7 mouse cellular contexts compared by ENCODE assay signal in genomic region chr19:4148491-4148806, GRCm38 (mm10). TPM values are rescaled to one million over a fixed set of nuclear protein-coding genes. Genes with fewer than 3 reads are reported as not detected.
DNase-seq lines count a peak whose midpoint lies in the region; ATAC-seq and TF ChIP-seq lines count a peak whose summit lies in the region.

Coro1b (plus strand) TSS chr19:4148619.

- H3K4me3 ChIP-seq in intestine, postnatal 0 days (ENCODE audit: low read depth, low read length) = peak within 1 kb of the TSS; percentile 84
- peak within 1 kb of the TSS; percentile 85 for H3K4me3 ChIP-seq in midbrain, embryonic 12.5 days
- peak within 1 kb of the TSS; percentile 94 for H3K4me3 ChIP-seq in small intestine, adult 2 months (ENCODE audit: low read depth, low read length)

- intact Hi-C loops in left cerebral cortex, postnatal 4 days (cut with DNase I) = no loop called here

- TF ChIP-seq CTCF in intestine, postnatal 0 days (IDR thresholded peaks at IDR 0.05; ENCODE audit: low read depth) = no peak
- TF ChIP-seq CTCF in small intestine, adult 2 months (IDR thresholded peaks at IDR 0.05; ENCODE audit: extremely low read depth, insufficient read length, insufficient replicate concordance, low read depth, low read length) = no peak

- peak; percentile 98 for TF ChIP-seq POLR2A in small intestine, adult 2 months (IDR thresholded peaks at IDR 0.05; ENCODE audit: low read depth, low read length)

- H3K9ac ChIP-seq in intestine, postnatal 0 days (ENCODE audit: low read depth, low read length) = peak within 1 kb of the TSS; percentile 95
- H3K9ac ChIP-seq in midbrain, embryonic 12.5 days (replicated peaks) = peak within 1 kb of the TSS; percentile 86

- ATAC-seq in intestine, postnatal 0 days = peak; percentile 85
- peak; percentile 96 for ATAC-seq in midbrain, embryonic 12.5 days (ENCODE audit: low FRiP score, low read depth)

- peaks cover 35% of the 10 kb centered on the region for H3K36me3 ChIP-seq in intestine, postnatal 0 days (ENCODE audit: control insufficient read depth, insufficient read depth)
- peaks cover 22% of the 10 kb centered on the region for H3K36me3 ChIP-seq in midbrain, embryonic 12.5 days
- peaks cover 36% of the 10 kb centered on the region for H3K36me3 ChIP-seq in small intestine, adult 2 months (ENCODE audit: control insufficient read depth, insufficient read depth, low read length)

- under 1% methylated on average over 33 of the region's 33 CpGs for WGBS in intestine, postnatal 0 days
- under 1% methylated on average over 33 of the region's 33 CpGs for WGBS in midbrain, embryonic 12.5 days
- under 1% methylated on average over 33 of the region's 33 CpGs for WGBS in small intestine, adult 2 months

- peak within 1 kb of the TSS; percentile 95 for H3K27ac ChIP-seq in intestine, postnatal 0 days (ENCODE audit: low read depth, low read length)
- H3K27ac ChIP-seq in midbrain, embryonic 12.5 days (replicated peaks) = peak within 1 kb of the TSS; percentile 47
- H3K27ac ChIP-seq in small intestine, adult 2 months (ENCODE audit: insufficient read depth, low read depth, low read length) = peak within 1 kb of the TSS; percentile 86

- H3K9me3 ChIP-seq in intestine, postnatal 0 days (ENCODE audit: control insufficient read depth) = no peaks in the 10 kb centered on the region
- H3K9me3 ChIP-seq in midbrain, embryonic 12.5 days = no peaks in the 10 kb centered on the region

- H3K4me2 ChIP-seq in intestine, postnatal 0 days (replicated peaks; ENCODE audit: low read depth) = peak within 1 kb of the TSS; percentile 80
- H3K4me2 ChIP-seq in midbrain, embryonic 12.5 days (replicated peaks) = peak within 1 kb of the TSS; percentile 86

- no peaks in the 10 kb centered on the region for H3K27me3 ChIP-seq in intestine, postnatal 0 days (replicated peaks; ENCODE audit: control insufficient read depth, insufficient read depth, low read length)
- no peaks in the 10 kb centered on the region for H3K27me3 ChIP-seq in midbrain, embryonic 12.5 days
- H3K27me3 ChIP-seq in small intestine, adult 2 months (ENCODE audit: control insufficient read depth, insufficient read depth, low read length) = no peaks in the 10 kb centered on the region

- DNase-seq in adrenal gland, adult 8-10 months = peak; percentile 96
- DNase-seq in embryo, embryonic 9.5 days (ENCODE audit: extremely low spot score) = peak; percentile 98
- no peak for DNase-seq in gonadal fat pad, adult 2 months (ENCODE audit: low read depth)
- DNase-seq in left cerebral cortex, postnatal 4 days = peak; percentile 96

- peaks cover 9% of the 10 kb centered on the region; the same call in 1 of the 2 replicates for H3K4me1 ChIP-seq in intestine, postnatal 0 days (replicated peaks; ENCODE audit: control insufficient read depth, insufficient read depth, low read length)
- H3K4me1 ChIP-seq in midbrain, embryonic 12.5 days = peaks cover 22% of the 10 kb centered on the region
- H3K4me1 ChIP-seq in small intestine, adult 2 months (ENCODE audit: control insufficient read depth, insufficient read depth, insufficient read length, low read length) = peaks cover 12% of the 10 kb centered on the region

RNA-seq across cellular contexts. Expression of gene Coro1b, which starts in this region (rescaled TPM):
- total RNA-seq in adrenal gland, adult 8-10 months (2022) = 100 to 1,000 TPM; 174 to 210 (median 184) TPM
- 251 and 287 TPM in 2 replicates for polyA plus RNA-seq in gonadal fat pad, adult 2 months (2012; rRNA removed)
- 237 and 239 TPM in 2 replicates for polyA plus RNA-seq in intestine, postnatal 0 days (2015; fragmentation: Nextera tagmentation; extraction: Ambion mirVana)
- total RNA-seq in left cerebral cortex, postnatal 4 days (2021) = 100 to 1,000 TPM in 1 of 2 experiments, 10 to 100 TPM in 1; 92.6 to 107 TPM
- 121 and 133 TPM in 2 replicates for polyA plus RNA-seq in midbrain, embryonic 12.5 days (2016; fragmentation: Nextera tagmentation; extraction: Ambion mirVana)
- 264 and 493 TPM in 2 replicates for polyA plus RNA-seq in small intestine, adult 2 months (2012; rRNA removed)
